Mouse (Mus musculus) heart, adult 2 months (tissue): ENCODE measurements around the gene Pxn. TPM values are rescaled to one million over a fixed set of nuclear protein-coding genes. Genes with fewer than 3 reads are reported as not detected.

ENCODE experiments used
- DNase-seq, 2 experiments: peaks; one replicate each; pipeline ENCODE4 v3.0.0; 2021
- H3K27ac ChIP-seq: fragments of 200-600 bp; 2 replicates; pipeline ENCODE4 v1.8.1; 2022
- H3K27me3 ChIP-seq: fragments of 200-500 bp; 2 replicates; pipeline ENCODE4 v1.6.1; 2012; ENCODE audit warnings: mild to moderate bottlenecking, low read length, inconsistent platforms, mixed read lengths; ENCODE audit not compliant: control insufficient read depth, insufficient read depth
- H3K36me3 ChIP-seq: fragments of 200-500 bp; 2 replicates; pipeline ENCODE4 v1.6.1; 2012; ENCODE audit warnings: low read length, inconsistent platforms; ENCODE audit not compliant: control insufficient read depth, insufficient read depth
- H3K4me1 ChIP-seq: fragments of 200-500 bp; 2 replicates; pipeline ENCODE4 v1.6.1; 2011; ENCODE audit warnings: low read length; ENCODE audit not compliant: control insufficient read depth, insufficient read depth
- H3K4me3 ChIP-seq: fragments of 200-600 bp; 2 replicates; pipeline ENCODE4 v1.8.1; 2022
- H3K79me2 ChIP-seq: fragments of 200-500 bp; replicated peaks from 2 replicates; pipeline ENCODE4 v1.6.1; 2012; ENCODE audit warnings: mild to moderate bottlenecking, inconsistent platforms, low read length, moderate library complexity, mixed read lengths; ENCODE audit not compliant: control insufficient read depth, insufficient read depth
- H3K9ac ChIP-seq: fragments of 200-500 bp; 2 replicates; pipeline ENCODE4 v1.6.1; 2012; ENCODE audit warnings: low read depth, mild to moderate bottlenecking, control low read depth, inconsistent platforms, low read length, mixed read lengths
- CTCF ChIP-seq: fragments of 200-600 bp; IDR thresholded peaks from 2 replicates; pipeline ENCODE4 v1.8.1; 2022; ENCODE audit warnings: antibody characterized with exemption, mild to moderate bottlenecking, moderate library complexity
- EP300 ChIP-seq: fragments of 200-500 bp; IDR thresholded peaks from 2 replicates; pipeline ENCODE4 v1.6.1; 2011; ENCODE audit warnings: low read depth, low read length, control low read depth; ENCODE audit not compliant: insufficient read depth
- POLR2A ChIP-seq: fragments of 200-500 bp; IDR thresholded peaks from 2 replicates; pipeline ENCODE4 v1.6.1; 2011; ENCODE audit warnings: mild to moderate bottlenecking, low read depth, low read length, control low read depth; ENCODE audit not compliant: insufficient read depth
- WGBS: fragments of 180-500 bp; shearing (Covaris S2); methylation state at CpG from one replicate; pipeline ENCODE4 v1.1.7; 2018; 5-methylcytosine and 5-hydroxymethylcytosine counted together
- intact Hi-C: fragments of 180-260 bp; cut with DNase I; formaldehyde crosslinking; loops from one replicate; pipeline ENCODE4 v1.15.1; 2025
- polyA plus RNA-seq: library from polyadenylated mRNA; depleted of rRNA; stranded (reverse); fragments of >200 nt; gene quantifications from 2 replicates; pipeline ENCODE4 v1.2.3, GENCODE M21; 2012
- total RNA-seq, 2 experiments: library from RNA; stranded (reverse); gene quantifications; 2 replicates each; pipeline ENCODE4 v1.2.3; 2021

Pxn gene
- total and polyA plus RNA-seq, 3 experiments, result 35.9 to 51.9 (median 37.1) TPM

- Histone ChIP-seq H3K27me3 (no peaks in the 10 kb centered on the region), H3K79me2 (no peaks in the 10 kb centered on the region), H3K9ac (peak overlapping the region; percentile 100), H3K27ac (peak overlapping the region; percentile 100), H3K36me3 (no peaks in the 10 kb centered on the region), H3K4me3 (peak overlapping the region; percentile 53), H3K4me1 (peaks cover 4% of the 10 kb centered on the region)
- WGBS, result under 1% methylated on average over 38 of the region's 39 CpGs
- TF ChIP-seq POLR2A, result peak; percentile 99
- TF ChIP-seq EP300, result peak; percentile 74; the same call in 1 of the 2 replicates
- no peak for TF ChIP-seq CTCF
- intact Hi-C loops, result loop anchor here (10.0 kb wide), 2 partner anchors 146 to 214 kb away; partner anchors contain the start of genes Coq5, Rab35 and Rnf10
- peak; percentile 88 to 90 for DNase-seq
Observed at GRCm38 (mm10) chr5:115488841-115489698, 17.4 kb upstream of the Pxn start.

- Histone ChIP-seq H3K27ac (peak overlapping the region; percentile 100), H3K4me1 (peaks cover 4% of the 10 kb centered on the region), H3K79me2 (no peaks in the 10 kb centered on the region), H3K27me3 (no peaks in the 10 kb centered on the region), H3K9ac (peak overlapping the region; percentile 89), H3K4me3 (peak overlapping the region; percentile 53), H3K36me3 (no peaks in the 10 kb centered on the region)
- intact Hi-C loops, result loop anchor here (10.0 kb wide), 2 partner anchors 145 to 215 kb away; partner anchors contain the start of genes Coq5, Rab35 and Rnf10
- peak; percentile 98 for TF ChIP-seq POLR2A
- TF ChIP-seq CTCF, result no peak
- 0 out of 2 replicates have a peak, but pooled peaks have one; percentile 20 for TF ChIP-seq EP300
- under 1% methylated on average over 50 of the region's 50 CpGs for WGBS
- peak; percentile 90 to 91 for DNase-seq
Observed at GRCm38 (mm10) chr5:115489699-115490637, 16.5 kb upstream of the Pxn start.

GRCm38 (mm10) chr5:115490638-115491000 lies 15.9 kb upstream of the Pxn start:
- intact Hi-C loops, result no loop called here
- no peak for TF ChIP-seq CTCF
- TF ChIP-seq EP300, result no peak
- TF ChIP-seq POLR2A, result no peak
- no peak for DNase-seq
- Histone ChIP-seq H3K27ac (peak overlapping the region; percentile 100), H3K4me3 (no peak overlapping the region), H3K4me1 (peaks cover 4% of the 10 kb centered on the region), H3K9ac (no peak overlapping the region), H3K36me3 (no peaks in the 10 kb centered on the region), H3K27me3 (no peaks in the 10 kb centered on the region), H3K79me2 (no peaks in the 10 kb centered on the region)
- WGBS, result 11% methylated on average over 8 of the region's 8 CpGs

- WGBS, result 38% methylated on average over 5 of the region's 5 CpGs
- TF ChIP-seq EP300, result no peak
- TF ChIP-seq CTCF, result 0 out of 2 replicates have a peak, but pooled peaks have one; percentile 30
- Histone ChIP-seq H3K36me3 (no peaks in the 10 kb centered on the region), H3K27ac (no peak overlapping the region; the same call in 1 of the 2 replicates), H3K4me3 (no peak overlapping the region), H3K9ac (no peak overlapping the region), H3K27me3 (no peaks in the 10 kb centered on the region), H3K4me1 (peaks cover 4% of the 10 kb centered on the region), H3K79me2 (no peaks in the 10 kb centered on the region)
- intact Hi-C loops, result no loop called here
- DNase-seq, result no peak
Observed at GRCm38 (mm10) chr5:115491076-115491475, 15.4 kb upstream of the Pxn start.

GRCm38 (mm10) chr5:115491771-115492322 lies 14.6 kb upstream of the Pxn start:
- Histone ChIP-seq H3K36me3 (no peaks in the 10 kb centered on the region), H3K4me1 (peaks cover 4% of the 10 kb centered on the region), H3K27me3 (no peaks in the 10 kb centered on the region), H3K27ac (peak overlapping the region; percentile 51), H3K79me2 (no peaks in the 10 kb centered on the region), H3K4me3 (peak overlapping the region; percentile 45), H3K9ac (peak overlapping the region; percentile 28)
- TF ChIP-seq CTCF, result no peak
- TF ChIP-seq EP300, result peak; percentile 47; the same call in 1 of the 2 replicates
- TF ChIP-seq POLR2A, result no peak
- peak; percentile 79 to 86 for DNase-seq
- 2% methylated on average over 28 of the region's 28 CpGs for WGBS
- intact Hi-C loops, result no loop called here
